Mouse (Mus musculus) adrenal gland, postnatal 14 days (tissue): ENCODE results near the gene Nipal1. TPM values are rescaled to one million over a fixed set of nuclear protein-coding genes. Genes with fewer than 3 reads are reported as not detected.
A peak's percentile ranks its signal among the peaks of the same experiment; 100 is the strongest.

Experiments used
- DNase-seq: peaks from one replicate; pipeline ENCODE4 v3.0.0; 2021; ENCODE audit warnings: mixed read lengths
- total RNA-seq: library from RNA; stranded (reverse); gene quantifications from 2 replicates; pipeline ENCODE4 v1.2.3, GENCODE M21; 2021

Gene Nipal1
- total RNA-seq, 1 experiment from 2014 or later = 2.5 TPM

GRCm38 (mm10) chr5:72664854-72665253 lies 17.3 kb downstream of the Nipal1 start:
- DNase-seq = no peak

GRCm38 (mm10) chr5:72665281-72665680 lies 17.7 kb downstream of the Nipal1 start:
- peak; percentile 50 for DNase-seq

- DNase-seq = no peak
These were observed 18.8 kb downstream of the Nipal1 start for GRCm38 (mm10) chr5:72666428-72666827.

GRCm38 (mm10) chr5:72668351-72668750 lies 20.8 kb downstream of the Nipal1 start:
- no peak for DNase-seq

- DNase-seq = no peak
These were observed 23.6 kb downstream of the Nipal1 start for GRCm38 (mm10) chr5:72671017-72671699.

GRCm38 (mm10) chr5:72674994-72675542 lies 27.5 kb downstream of the Nipal1 start:
- DNase-seq = no peak

- DNase-seq = no peak
These were observed 33.9 kb downstream of the Nipal1 start for GRCm38 (mm10) chr5:72681451-72681850.

GRCm38 (mm10) chr5:72689556-72689955 lies 42.0 kb downstream of the Nipal1 start:
- no peak for DNase-seq

- no peak for DNase-seq
These were observed 42.9 kb downstream of the Nipal1 start for GRCm38 (mm10) chr5:72690516-72690915.

- no peak for DNase-seq
These were observed 47.1 kb downstream of the Nipal1 start for GRCm38 (mm10) chr5:72694684-72695083.

- no peak for DNase-seq
These were observed 48.9 kb downstream of the Nipal1 start for GRCm38 (mm10) chr5:72696491-72696890.

- DNase-seq = no peak
These were observed 50.7 kb downstream of the Nipal1 start for GRCm38 (mm10) chr5:72698343-72698742.

- no peak for DNase-seq
These were observed 51.4 kb downstream of the Nipal1 start for GRCm38 (mm10) chr5:72698818-72699499.

- no peak for DNase-seq
These were observed 51.9 kb downstream of the Nipal1 start for GRCm38 (mm10) chr5:72699500-72699818.

- DNase-seq = no peak
These were observed 54.6 kb downstream of the Nipal1 start for GRCm38 (mm10) chr5:72702202-72702601.

GRCm38 (mm10) chr5:72706095-72706494 lies 58.5 kb downstream of the Nipal1 start:
- no peak for DNase-seq

- no peak for DNase-seq
These were observed 59.1 kb downstream of the Nipal1 start for GRCm38 (mm10) chr5:72706722-72707121.

GRCm38 (mm10) chr5:72709451-72709850 lies 61.9 kb downstream of the Nipal1 start:
- DNase-seq = no peak

GRCm38 (mm10) chr5:72709976-72710375 lies 62.4 kb downstream of the Nipal1 start:
- no peak for DNase-seq

GRCm38 (mm10) chr5:72710572-72711278 lies 63.1 kb downstream of the Nipal1 start:
- DNase-seq = peak; percentile 76

GRCm38 (mm10) chr5:72720587-72720986 lies 73.0 kb downstream of the Nipal1 start:
- DNase-seq = peak; percentile 8
